Mouse (Mus musculus): Measurements from ENCODE around the gene Etl4. TPM values are rescaled to one million over a fixed set of nuclear protein-coding genes. Genes with fewer than 3 reads are reported as not detected.

The Etl4 gene
- total RNA-seq, 2 experiments from 2014 or later, result 127 to 141 TPM

GRCm38 (mm10) chr2:20761751-20762150 lies 852.2 kb downstream of the Etl4 start:
- DNase-seq (ENCODE audit: low spot score in 2 of 2), result no peak
- intact Hi-C loops (cut with DNase I), result no loop called here

- DNase-seq (ENCODE audit: low spot score in 2 of 2), result no peak
- intact Hi-C loops (cut with DNase I), result no loop called here
These were observed 854.1 kb downstream of the Etl4 start for GRCm38 (mm10) chr2:20763511-20764212.

GRCm38 (mm10) chr2:20764566-20765090 lies 855.0 kb downstream of the Etl4 start:
- no peak for DNase-seq (ENCODE audit: low spot score in 2 of 2)
- intact Hi-C loops (cut with DNase I), result no loop called here

GRCm38 (mm10) chr2:20768681-20769080 lies 859.1 kb downstream of the Etl4 start:
- no peak for DNase-seq (ENCODE audit: low spot score in 2 of 2)
- intact Hi-C loops (cut with DNase I), result no loop called here

GRCm38 (mm10) chr2:20770171-20770570 lies 860.6 kb downstream of the Etl4 start:
- intact Hi-C loops (cut with DNase I), result loop anchor here (10.0 kb wide), 3 partner anchors 275 to 1345 kb away; no protein-coding TSS in a partner anchor
- DNase-seq (ENCODE audit: low spot score in 2 of 2), result no peak

GRCm38 (mm10) chr2:20774462-20774861 lies 864.9 kb downstream of the Etl4 start:
- DNase-seq (ENCODE audit: low spot score in 2 of 2), result no peak
- intact Hi-C loops (cut with DNase I), result loop anchor here (10.0 kb wide), 3 partner anchors 280 to 1350 kb away; no protein-coding TSS in a partner anchor

- DNase-seq (ENCODE audit: low spot score in 2 of 2), result no peak
- intact Hi-C loops (cut with DNase I), result loop anchor here (10.0 kb wide), 3 partner anchors 281 to 1351 kb away; no protein-coding TSS in a partner anchor
These were observed 866.7 kb downstream of the Etl4 start for GRCm38 (mm10) chr2:20776171-20776704.

- DNase-seq (ENCODE audit: low spot score in 2 of 2), result peak; percentile 64 to 65
- intact Hi-C loops (cut with DNase I), result loop anchor here (10.0 kb wide), 3 partner anchors 283 to 1353 kb away; no protein-coding TSS in a partner anchor
These were observed 868.4 kb downstream of the Etl4 start for GRCm38 (mm10) chr2:20777931-20778330.

- intact Hi-C loops (cut with DNase I), result loop anchor here (10.0 kb wide), 3 partner anchors 285 to 1355 kb away; no protein-coding TSS in a partner anchor
- DNase-seq (ENCODE audit: low spot score in 2 of 2), result peak; percentile 76 to 80
These were observed 870.2 kb downstream of the Etl4 start for GRCm38 (mm10) chr2:20779484-20780381.

GRCm38 (mm10) chr2:20801236-20801890 lies 891.8 kb downstream of the Etl4 start:
- intact Hi-C loops (cut with DNase I), result no loop called here

GRCm38 (mm10) chr2:20811506-20811905 lies 901.9 kb downstream of the Etl4 start:
- DNase-seq (ENCODE audit: low spot score in 2 of 2), result peak; percentile 11 to 46
- intact Hi-C loops (cut with DNase I), result no loop called here

More at GRCm38 (mm10) chr2:20801236-20801890, 891.8 kb downstream of the Etl4 start:
- DNase-seq (ENCODE audit: low spot score in 2 of 2), result no peak

- no peak for DNase-seq (ENCODE audit: low spot score in 2 of 2)
- intact Hi-C loops (cut with DNase I), result no loop called here
These were observed 904.4 kb downstream of the Etl4 start for GRCm38 (mm10) chr2:20813986-20814385.

- no peak for DNase-seq (ENCODE audit: low spot score in 2 of 2)
- intact Hi-C loops (cut with DNase I), result no loop called here
These were observed 908.6 kb downstream of the Etl4 start for GRCm38 (mm10) chr2:20818226-20818625.

GRCm38 (mm10) chr2:20826258-20826657 lies 916.7 kb downstream of the Etl4 start:
- intact Hi-C loops (cut with DNase I), result no loop called here
- DNase-seq (ENCODE audit: low spot score in 2 of 2), result no peak

- intact Hi-C loops (cut with DNase I), result no loop called here
- no peak for DNase-seq (ENCODE audit: low spot score in 2 of 2)
These were observed 921.3 kb downstream of the Etl4 start for GRCm38 (mm10) chr2:20830882-20831281.

- intact Hi-C loops (cut with DNase I), result no loop called here
- DNase-seq (ENCODE audit: low spot score in 2 of 2), result no peak
These were observed 922.2 kb downstream of the Etl4 start for GRCm38 (mm10) chr2:20831608-20832406.

GRCm38 (mm10) chr2:20849346-20849745 lies 939.8 kb downstream of the Etl4 start:
- intact Hi-C loops (cut with DNase I), result no loop called here

More at GRCm38 (mm10) chr2:20849346-20849745, 939.8 kb downstream of the Etl4 start:
- no peak for DNase-seq (ENCODE audit: low spot score in 2 of 2)

Data from left cerebral cortex, postnatal 14 days (tissue).